Mouse (Mus musculus) lung, postnatal 0 days (tissue): ENCODE results near the gene Ak9. TPM values are rescaled to one million over a fixed set of nuclear protein-coding genes. Genes with fewer than 3 reads are reported as not detected.
A peak's percentile ranks its signal among the peaks of the same experiment; 100 is the strongest.

Experiments
- ATAC-seq: fragments of 200-750 bp; cut with Nextera tagmentation; 2 replicates; pipeline ENCODE4 v1.8.0; 2017; ENCODE audit warnings: moderate library complexity
- DNase-seq: peaks from one replicate; pipeline ENCODE4 v3.0.0-alpha.2; 2016; ENCODE audit warnings: low spot score
- H3K27ac ChIP-seq: fragments of 300-500 bp; sonication (generic); 2 replicates; pipeline ENCODE4 v1.5.1; 2014; ENCODE audit warnings: antibody characterized with exemption, mild to moderate bottlenecking, low read length, mixed read lengths
- H3K27me3 ChIP-seq: fragments of 300-500 bp; sonication (generic); replicated peaks from 2 replicates; pipeline ENCODE4 v1.6.1; 2014; ENCODE audit warnings: low read length, mixed read lengths; ENCODE audit not compliant: insufficient read depth
- H3K36me3 ChIP-seq: fragments of 300-500 bp; sonication (generic); 2 replicates; pipeline ENCODE4 v1.6.1; 2014; ENCODE audit warnings: low read length, mixed read lengths; ENCODE audit not compliant: insufficient read depth
- H3K4me1 ChIP-seq: fragments of 300-500 bp; sonication (generic); 2 replicates; pipeline ENCODE4 v1.6.1; 2014; ENCODE audit warnings: antibody characterized with exemption, low read depth, low read length, mixed read lengths; ENCODE audit not compliant: insufficient read depth
- H3K4me2 ChIP-seq: fragments of 300-500 bp; sonication (generic); replicated peaks from 2 replicates; pipeline ENCODE4 v1.6.1; 2014; ENCODE audit warnings: low read depth, mild to moderate bottlenecking, low read length, moderate library complexity, mixed read lengths
- H3K4me3 ChIP-seq: fragments of 300-500 bp; sonication (generic); 2 replicates; pipeline ENCODE4 v1.5.1; 2014; ENCODE audit warnings: low read depth, low read length
- H3K9ac ChIP-seq: fragments of 300-500 bp; sonication (generic); replicated peaks from 2 replicates; pipeline ENCODE4 v1.6.1; 2014; ENCODE audit warnings: low read depth, mild to moderate bottlenecking
- H3K9me3 ChIP-seq: fragments of 300-500 bp; sonication (generic); 2 replicates; pipeline ENCODE4 v1.6.1; 2016; ENCODE audit warnings: low read length, mixed read lengths
- CTCF ChIP-seq: IDR thresholded peaks from 2 replicates; pipeline ENCODE4 v1.5.1; 2016; ENCODE audit warnings: antibody characterized with exemption, mild to moderate bottlenecking
- EP300 ChIP-seq: IDR thresholded peaks from 2 replicates; pipeline ENCODE4 v1.6.1; 2016; ENCODE audit warnings: antibody characterized with exemption, mild to moderate bottlenecking, control low read depth
- WGBS: fragments of 180-500 bp; shearing (Covaris S2); extraction: QIAGEN DNeasy Blood & Tissue Kit; methylation state at CpG from one replicate; pipeline ENCODE4 v1.1.7; 2014; 5-methylcytosine and 5-hydroxymethylcytosine counted together
- polyA plus RNA-seq: library from polyadenylated mRNA; unstranded; fragments of >200 nt; fragmentation: Nextera tagmentation; extraction: Ambion mirVana; gene quantifications from 2 replicates; pipeline ENCODE4 v1.2.1, GENCODE M21; 2015

The Ak9 gene
- polyA plus RNA-seq, 1 experiment from 2014 or later = 0.87 TPM

GRCm38 (mm10) chr10:41450780-41451522, 147.2 kb downstream of the Ak9 start:
- Histone ChIP-seq H3K9me3 (no peaks in the 10 kb centered on the region), H3K27me3 (no peaks in the 10 kb centered on the region), H3K4me3 (peak overlapping the region; percentile 91), H3K9ac (peak overlapping the region; percentile 93), H3K36me3 (0 out of 2 replicates have a peak, but pooled peaks cover 6% of the 10 kb centered on the region), H3K4me2 (peak overlapping the region; percentile 77), H3K4me1 (no peaks in the 10 kb centered on the region), H3K27ac (peak overlapping the region; percentile 92)
- WGBS = 43% methylated on average over 18 of the region's 18 CpGs
- ATAC-seq (peak; percentile 15), DNase-seq (peak; percentile 64)
- TF ChIP-seq CTCF (no peak), EP300 (no peak)

- TF ChIP-seq EP300 = no peak
- TF ChIP-seq CTCF = no peak
- Histone ChIP-seq H3K27ac (no peak overlapping the region), H3K4me3 (no peak overlapping the region), H3K27me3 (no peaks in the 10 kb centered on the region), H3K9me3 (no peaks in the 10 kb centered on the region), H3K4me2 (no peak overlapping the region), H3K4me1 (no peaks in the 10 kb centered on the region), H3K36me3 (0 out of 2 replicates have a peak, but pooled peaks cover 9% of the 10 kb centered on the region), H3K9ac (no peak overlapping the region)
- WGBS = 92% methylated on average over 9 of the region's 9 CpGs
- no peak for ATAC-seq
- no peak for DNase-seq
Observed at GRCm38 (mm10) chr10:41451656-41452055, 147.9 kb downstream of the Ak9 start.

- no peak overlapping the region for H3K4me3 ChIP-seq
- H3K4me2 ChIP-seq = no peak overlapping the region
- TF ChIP-seq EP300 = no peak
- TF ChIP-seq CTCF = no peak
- H3K27ac ChIP-seq = no peak overlapping the region
- WGBS = 87% methylated on average over 3 of the region's 3 CpGs
- ATAC-seq = no peak
- H3K4me1 ChIP-seq = no peaks in the 10 kb centered on the region
- no peaks in the 10 kb centered on the region for H3K27me3 ChIP-seq
- 0 out of 2 replicates have a peak, but pooled peaks cover 9% of the 10 kb centered on the region for H3K36me3 ChIP-seq
- no peak for DNase-seq
- H3K9me3 ChIP-seq = no peaks in the 10 kb centered on the region
- no peak overlapping the region for H3K9ac ChIP-seq
Observed at GRCm38 (mm10) chr10:41452791-41453190, 149.0 kb downstream of the Ak9 start.

GRCm38 (mm10) chr10:41459990-41460389, 156.2 kb downstream of the Ak9 start:
- Histone ChIP-seq H3K9me3 (no peaks in the 10 kb centered on the region), H3K4me3 (no peak overlapping the region), H3K4me1 (no peaks in the 10 kb centered on the region), H3K27ac (no peak overlapping the region), H3K27me3 (no peaks in the 10 kb centered on the region), H3K9ac (no peak overlapping the region), H3K4me2 (no peak overlapping the region), H3K36me3 (peaks cover 20% of the 10 kb centered on the region)
- ATAC-seq (no peak), DNase-seq (no peak)
- 81% methylated on average over 4 of the region's 4 CpGs for WGBS
- TF ChIP-seq EP300 (no peak), CTCF (no peak)

- Histone ChIP-seq H3K9ac (no peak overlapping the region), H3K27ac (no peak overlapping the region), H3K4me3 (no peak overlapping the region), H3K4me2 (no peak overlapping the region), H3K36me3 (peaks cover 16% of the 10 kb centered on the region), H3K9me3 (no peaks in the 10 kb centered on the region), H3K27me3 (no peaks in the 10 kb centered on the region), H3K4me1 (no peaks in the 10 kb centered on the region)
- no peak for ATAC-seq
- no peak for TF ChIP-seq CTCF
- TF ChIP-seq EP300 = no peak
- DNase-seq = no peak
- 15% methylated on average over 2 of the region's 2 CpGs for WGBS
Observed at GRCm38 (mm10) chr10:41460501-41460900, 156.7 kb downstream of the Ak9 start.

- Histone ChIP-seq H3K4me3 (no peak overlapping the region), H3K4me1 (no peaks in the 10 kb centered on the region), H3K27ac (no peak overlapping the region), H3K27me3 (no peaks in the 10 kb centered on the region), H3K9me3 (no peaks in the 10 kb centered on the region), H3K9ac (no peak overlapping the region), H3K36me3 (peaks cover 16% of the 10 kb centered on the region), H3K4me2 (no peak overlapping the region)
- TF ChIP-seq CTCF (no peak), EP300 (no peak)
- ATAC-seq (no peak), DNase-seq (no peak)
- 88% methylated on average over 3 of the region's 3 CpGs for WGBS
Observed at GRCm38 (mm10) chr10:41461057-41461722, 157.4 kb downstream of the Ak9 start.
